Mouse (Mus musculus) cerebellum, adult 11 months (tissue): ENCODE measurements around the gene Litaf.
"Not testable (repeated sequence)": the region's sequence is repeated elsewhere in the genome, so short reads cannot be mapped to it uniquely, and the experiment has no call there.

Experiments
- DNase-seq: peaks from one replicate; pipeline ENCODE4 v3.0.0; 2022

Litaf gene

DNA sequence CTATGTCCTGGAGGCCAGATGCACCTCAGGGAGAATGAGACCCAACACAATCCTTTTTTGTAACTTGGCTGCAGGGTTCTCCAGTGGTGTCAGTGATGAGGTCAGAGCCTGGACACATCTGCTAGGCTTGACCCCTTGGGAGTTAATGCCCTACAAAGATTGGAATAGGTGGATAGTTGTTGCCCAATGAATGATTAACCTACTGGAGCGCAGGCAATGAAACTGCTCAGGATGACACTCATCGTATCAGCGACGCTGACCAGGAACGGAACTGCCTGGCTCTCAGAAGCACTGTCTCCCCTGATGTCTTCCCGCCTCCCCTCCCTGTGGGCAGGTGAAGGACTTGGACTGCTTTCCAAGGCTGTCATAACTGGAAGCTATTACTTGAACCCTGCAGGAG, 76.6 kb downstream of the Litaf start:
- no peak for DNase-seq

DNA sequence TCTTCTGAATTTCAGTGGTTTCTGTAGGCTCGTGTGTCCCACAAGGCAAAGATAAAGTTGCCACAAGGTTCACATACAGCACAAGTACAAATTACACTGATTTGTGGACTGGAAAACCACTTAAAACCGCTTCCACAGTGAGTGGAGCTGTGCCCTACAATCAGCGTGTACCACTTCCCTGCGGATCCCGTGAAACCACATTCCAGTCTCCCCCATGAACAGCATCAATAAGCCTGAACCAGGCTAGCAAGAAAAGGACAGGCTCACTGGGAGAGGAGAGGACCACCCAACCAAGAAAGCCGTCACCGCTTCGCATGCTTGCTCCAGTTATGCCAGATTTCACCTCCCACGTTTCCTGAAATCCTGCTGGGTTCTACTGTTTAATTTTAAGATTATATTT, 77.7 kb downstream of the Litaf start:
- DNase-seq: no peak

- DNase-seq: no peak
Observed at GRCm38 (mm10) chr16:10984534-10984933, 81.4 kb downstream of the Litaf start.

DNA sequence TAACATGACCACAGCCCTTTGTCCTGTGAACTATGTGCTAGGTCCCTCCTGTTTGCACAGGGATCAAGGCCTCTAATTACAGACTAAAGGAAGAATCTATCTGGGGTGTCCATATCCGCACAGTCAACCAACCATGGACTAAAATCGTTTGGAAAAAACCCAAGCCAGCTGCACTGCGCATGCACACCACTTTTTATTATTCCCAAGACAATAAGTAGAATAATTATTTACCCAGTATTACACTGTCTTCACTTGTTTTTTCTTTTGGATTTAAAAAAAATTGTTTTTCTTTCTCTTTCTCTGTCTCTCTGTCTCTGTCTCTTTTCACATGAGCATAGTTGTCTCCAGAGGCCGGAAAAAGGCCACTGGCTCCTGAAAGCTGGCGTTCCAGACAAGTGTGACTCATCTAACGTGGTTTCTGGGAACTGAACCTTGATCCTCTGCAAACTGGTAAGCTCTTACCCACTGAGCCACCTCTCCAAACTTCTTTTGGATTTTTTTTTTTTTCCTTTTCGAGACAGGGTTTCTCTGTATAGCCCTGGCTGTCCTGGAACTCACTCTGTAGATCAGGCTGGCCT, 84.4 kb downstream of the Litaf start:
- DNase-seq: no peak

DNA sequence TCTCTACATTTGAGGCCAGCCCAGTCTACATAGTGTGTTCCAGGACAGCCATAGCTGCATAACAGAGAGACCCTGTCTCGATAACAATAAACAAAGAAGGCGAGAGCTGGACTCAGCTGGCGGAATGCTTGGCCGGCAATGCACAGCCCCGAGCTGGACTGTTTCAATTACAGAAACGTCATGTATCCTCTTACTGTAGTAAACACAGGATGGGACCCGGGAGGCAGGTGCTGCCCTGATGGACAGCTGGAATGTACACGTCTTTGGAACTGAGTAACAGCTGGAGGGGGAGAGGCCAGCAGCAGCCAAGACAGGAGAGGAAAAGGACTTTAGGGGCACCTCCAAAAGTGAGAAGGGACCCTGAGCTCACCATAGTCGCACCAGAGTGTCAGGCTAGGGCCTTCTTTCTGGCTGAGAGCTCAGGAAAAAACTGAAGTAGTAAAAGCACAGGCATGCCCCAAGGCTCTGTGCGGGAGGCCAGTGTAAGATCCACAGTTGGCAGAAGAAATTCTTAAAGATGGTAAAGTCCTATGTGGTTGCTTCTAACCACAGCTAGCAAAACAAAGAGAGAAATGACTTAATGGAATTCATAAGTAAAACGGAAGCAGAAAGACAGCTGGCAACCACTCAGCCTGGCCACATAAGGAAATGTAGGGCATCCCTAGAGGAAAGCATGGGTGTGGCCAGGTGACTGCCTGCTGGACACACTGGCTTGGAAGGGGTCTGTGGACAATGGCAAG, 86.7 kb downstream of the Litaf start:
- no peak for DNase-seq

DNA sequence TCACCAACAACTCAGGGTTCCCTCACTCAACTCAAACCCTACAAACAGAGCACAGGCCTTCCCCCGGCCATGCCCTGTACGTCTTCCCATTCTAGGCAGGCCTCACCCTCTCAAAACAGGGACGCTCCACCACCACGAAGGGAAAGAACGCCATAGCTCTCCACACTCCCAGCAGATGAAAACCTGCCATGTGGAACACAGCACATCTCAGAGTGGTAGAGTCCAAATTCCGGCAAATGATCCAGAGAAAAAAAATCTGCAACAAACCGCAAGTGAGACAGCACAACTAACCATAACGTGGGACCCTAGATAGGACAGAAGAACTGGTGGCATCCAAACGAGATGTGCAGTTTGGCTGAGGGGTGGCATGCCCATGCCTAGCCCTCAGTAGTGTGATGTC, 88.1 kb downstream of the Litaf start:
- no peak for DNase-seq

DNA sequence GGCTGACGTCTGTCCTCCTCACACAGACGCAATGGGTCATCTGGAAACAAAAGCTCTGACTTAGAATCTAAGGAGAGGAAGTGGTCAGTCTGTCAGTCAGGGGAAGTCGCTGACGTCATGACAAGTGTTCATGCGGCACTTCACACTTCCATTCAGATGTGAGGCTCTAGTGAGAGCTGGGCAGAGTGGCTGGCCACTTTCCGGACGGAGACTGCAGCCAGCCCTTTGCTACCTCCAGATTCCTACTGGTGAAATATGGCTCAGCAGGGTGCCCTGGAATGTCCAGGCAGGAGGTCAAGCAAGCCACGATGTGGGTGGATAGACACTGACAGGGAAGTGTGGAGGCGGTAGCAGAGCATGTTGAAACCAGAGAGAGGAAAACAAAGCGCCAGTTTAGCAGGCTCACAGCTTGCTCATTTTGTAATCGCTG, 89.7 kb downstream of the Litaf start:
- DNase-seq: no peak

DNA sequence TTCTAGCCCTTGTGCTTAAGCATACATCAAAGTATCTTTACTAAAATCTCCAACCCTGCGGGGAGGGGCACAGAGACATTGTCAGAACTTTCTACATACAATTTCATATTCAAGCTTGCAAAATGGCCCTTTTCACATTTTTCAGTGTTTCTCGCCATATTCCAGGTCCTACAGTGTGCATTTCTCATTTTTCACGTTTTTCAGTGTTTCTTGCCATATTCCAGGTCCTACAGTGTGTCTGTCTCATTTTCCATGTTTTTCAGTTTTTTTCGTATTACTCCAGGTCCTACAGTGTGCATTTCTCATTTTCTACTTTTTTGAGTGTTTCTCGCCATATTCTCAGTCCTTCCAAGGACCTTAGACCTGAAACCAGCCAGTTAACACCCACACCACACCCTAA, 91.0 kb downstream of the Litaf start:
- no peak for DNase-seq

DNA sequence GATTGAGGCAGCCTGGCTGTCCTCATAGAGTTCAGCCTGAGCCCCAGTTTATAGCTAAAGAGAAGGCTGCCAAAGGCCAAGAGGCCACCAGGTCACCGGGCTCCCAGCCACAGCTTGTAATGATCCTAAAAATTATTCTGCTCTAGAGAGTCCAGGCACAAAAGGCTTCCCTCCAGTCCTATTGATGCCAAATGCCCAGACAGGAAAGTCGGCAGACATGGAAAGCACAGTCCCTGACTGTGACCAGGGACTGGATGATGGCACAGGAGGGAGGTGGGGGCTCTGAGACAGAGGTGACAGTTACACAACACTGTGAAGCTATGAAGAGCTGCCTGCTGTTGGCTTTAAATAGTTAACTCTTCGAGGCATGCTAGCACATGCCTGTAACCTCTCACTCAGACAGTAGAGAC, 91.9 kb downstream of the Litaf start:
- DNase-seq: no peak

- no peak for DNase-seq
Observed at GRCm38 (mm10) chr16:10972259-10972658, 93.7 kb downstream of the Litaf start.

DNA sequence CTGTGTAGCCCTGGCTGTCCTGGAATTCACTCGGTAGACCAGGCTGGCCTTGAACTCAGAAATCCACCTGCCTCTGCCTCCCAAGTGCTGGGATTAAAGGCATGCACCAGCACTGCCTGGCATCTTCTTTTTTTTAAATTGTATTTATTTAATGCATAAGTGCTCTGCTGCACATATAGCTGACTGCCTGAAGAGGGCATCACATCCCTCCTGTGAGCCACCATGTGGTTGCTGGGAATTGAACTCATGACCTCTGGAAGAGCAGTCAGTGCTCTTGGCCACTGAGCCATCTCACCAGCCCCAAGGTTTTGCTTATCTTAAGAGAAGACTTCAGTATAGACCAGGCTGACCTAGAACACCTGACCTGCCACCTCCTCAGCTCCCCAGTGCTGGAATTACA, 96.0 kb downstream of the Litaf start:
- not testable (repeated sequence) for DNase-seq

GRCm38 (mm10) chr16:10969342-10969741, 96.6 kb downstream of the Litaf start:
- no peak for DNase-seq

- DNase-seq: no peak
Observed at GRCm38 (mm10) chr16:10968299-10968698, 97.7 kb downstream of the Litaf start.

GRCm38 (mm10) chr16:10967756-10968155, 98.2 kb downstream of the Litaf start:
- no peak for DNase-seq

DNA sequence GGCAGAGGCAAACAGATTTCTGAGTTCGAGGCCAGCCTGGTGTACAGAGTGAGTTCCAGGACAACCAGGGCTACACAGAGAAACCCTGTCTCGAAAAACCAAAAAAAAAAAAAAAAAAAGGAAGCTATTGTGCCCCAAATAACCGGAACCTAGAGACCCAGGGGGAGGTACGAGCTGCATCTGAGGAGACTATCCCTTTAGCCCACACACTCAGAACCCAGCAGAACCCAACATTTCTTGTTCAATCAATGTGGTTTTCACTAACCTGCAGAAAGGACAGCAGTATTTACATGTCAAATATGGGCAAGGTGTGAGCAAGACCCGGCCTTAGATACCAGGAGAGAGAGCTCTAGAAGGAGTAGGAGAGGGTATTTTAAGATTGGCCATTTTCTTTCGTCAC, 98.9 kb downstream of the Litaf start:
- no peak for DNase-seq

DNA sequence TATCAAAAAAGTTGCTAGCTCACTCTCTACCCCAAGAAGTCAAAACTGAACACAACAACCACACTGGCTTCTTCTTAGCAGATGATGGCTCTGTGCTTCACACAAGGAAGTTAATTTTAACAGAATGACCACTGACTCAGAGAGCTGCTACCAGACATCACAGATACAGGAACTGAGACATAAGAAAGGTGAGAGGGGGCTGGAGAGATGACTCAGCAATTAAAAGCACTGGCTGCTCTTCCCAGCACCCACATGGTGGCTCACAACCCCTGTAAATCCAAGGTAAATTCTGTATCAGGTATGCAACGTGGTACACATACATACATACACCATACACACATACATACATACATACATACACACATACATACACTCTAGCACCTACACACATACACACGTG, 100.9 kb downstream of the Litaf start:
- no peak for DNase-seq

DNA sequence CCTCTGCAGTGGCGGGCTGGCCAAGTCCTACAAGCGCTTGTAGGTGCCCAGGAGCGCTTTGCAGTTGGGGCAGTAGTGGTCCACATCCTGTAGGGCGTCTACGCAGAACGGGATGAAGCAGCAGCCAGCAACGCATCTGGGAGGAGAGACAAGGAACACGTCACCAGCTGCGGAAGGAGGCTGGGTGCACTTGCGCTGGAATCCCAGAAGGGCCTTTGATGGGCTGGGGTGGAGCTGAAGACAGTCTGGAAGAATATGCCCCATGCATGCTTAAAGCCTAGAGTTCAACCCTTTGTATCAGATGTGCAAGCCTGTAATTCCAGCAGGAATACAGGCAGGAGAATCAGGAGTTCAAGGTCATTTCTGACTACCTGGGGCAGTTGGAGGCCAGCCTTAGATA, 105.0 kb downstream of the Litaf start:
- no peak for DNase-seq

- no peak for DNase-seq
Observed at GRCm38 (mm10) chr16:10958763-10959440, 107.1 kb downstream of the Litaf start.

GRCm38 (mm10) chr16:10958307-10958706, 107.7 kb downstream of the Litaf start:
- not testable (repeated sequence) for DNase-seq

GRCm38 (mm10) chr16:10957794-10958193, 108.2 kb downstream of the Litaf start:
- DNase-seq: no peak

GRCm38 (mm10) chr16:10956938-10957685, 108.8 kb downstream of the Litaf start:
- DNase-seq: no peak

DNA sequence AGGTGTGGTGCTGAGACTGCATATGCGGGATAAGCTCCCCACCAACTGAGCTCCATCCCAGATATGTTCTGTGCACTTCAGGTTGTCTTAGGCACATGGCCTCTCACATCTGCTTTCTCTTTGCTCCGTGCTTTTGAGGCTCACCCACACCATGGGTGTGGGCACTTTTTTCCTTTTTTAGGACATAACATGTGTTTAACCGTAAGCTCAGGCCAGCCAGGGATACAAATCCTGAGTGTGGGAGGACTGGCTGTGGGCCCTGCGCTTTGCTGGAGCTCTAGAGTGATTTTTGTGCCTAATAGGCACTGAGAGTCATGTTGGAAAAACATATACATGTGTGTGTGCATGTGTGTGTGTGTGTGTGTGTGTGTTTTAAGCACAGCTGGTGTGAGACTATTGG, 110.9 kb downstream of the Litaf start:
- DNase-seq: no peak

- DNase-seq: no peak
Observed at GRCm38 (mm10) chr16:10952881-10953280, 113.1 kb downstream of the Litaf start.

DNA sequence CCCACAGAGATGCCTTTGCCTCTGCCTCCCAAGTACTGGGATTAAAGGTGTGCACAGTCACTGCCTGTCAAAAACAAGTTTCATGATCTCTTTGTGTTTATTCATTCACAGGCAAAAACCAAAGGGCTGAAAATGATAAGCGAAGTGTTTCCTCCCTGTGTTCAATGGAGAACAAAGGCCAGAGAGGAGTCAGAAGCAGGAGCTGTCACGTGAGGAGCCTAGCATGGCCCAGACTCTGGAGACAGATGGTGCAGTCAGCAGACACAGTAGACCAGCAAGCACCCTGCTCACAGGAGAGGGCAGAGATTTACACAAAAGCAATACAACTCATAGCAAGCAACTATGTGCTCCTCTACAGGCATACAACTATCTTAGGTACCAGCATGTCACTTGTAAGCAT, 113.9 kb downstream of the Litaf start:
- no peak for DNase-seq
